In genomic region chr3:104461226-104461625, GRCm38 (mm10) we compare ENCODE assay signal across 11 mouse cellular contexts.
"Had no signal": no experiment of that assay in that cellular context is flagged by ENCODE, and none has a peak within 500 bp of the region (broad histone marks: within the 10 kb centered on the region; RNA-seq: fewer than 3 reads in every experiment).

No protein-coding gene starts in this region.

- ATAC-seq: liver, embryonic 12.5 days; midbrain, embryonic 13.5 days; midbrain, embryonic 16.5 days had no signal

- DNase-seq: kidney, postnatal 10 days; kidney, postnatal 4 days; left cerebral cortex, postnatal 4 days; lung, adult 18-20 months; lung, postnatal 10 days; lung, postnatal 36 days; thymus, adult 18-20 months; thymus, postnatal 36 days had no signal
